Mouse (Mus musculus): ENCODE measurements around the gene Pla2g12a. TPM values are rescaled to one million over a fixed set of nuclear protein-coding genes. Genes with fewer than 3 reads are reported as not detected.

The Pla2g12a gene
- polyA plus RNA-seq, 1 experiment: 32.2 TPM

GRCm38 (mm10) chr3:129879913-129880312 lies 1.5 kb downstream of the Pla2g12a start:
- H3K4me3 ChIP-seq (ENCODE audit: low read depth, low read length): no peak overlapping the region
- no peaks in the 10 kb centered on the region for H3K27me3 ChIP-seq (ENCODE audit: control insufficient read depth, insufficient read depth, low read length)
- 80% methylated on average over 2 of the region's 2 CpGs for WGBS
- TF ChIP-seq CTCF (IDR thresholded peaks at IDR 0.05; ENCODE audit: extremely low read depth, insufficient read length, insufficient replicate concordance, low read depth, low read length) (no peak), POLR2A (IDR thresholded peaks at IDR 0.05; ENCODE audit: low read depth, low read length) (no peak)
- no peaks in the 10 kb centered on the region for H3K36me3 ChIP-seq (ENCODE audit: control insufficient read depth, insufficient read depth, low read length)
- no peak overlapping the region for H3K27ac ChIP-seq (ENCODE audit: insufficient read depth, low read depth, low read length)
- peaks cover 3% of the 10 kb centered on the region; the same call in 1 of the 2 replicates for H3K4me1 ChIP-seq (ENCODE audit: control insufficient read depth, insufficient read depth, insufficient read length, low read length)

GRCm38 (mm10) chr3:129880925-129881593 lies 2.7 kb downstream of the Pla2g12a start:
- no peaks in the 10 kb centered on the region for H3K27me3 ChIP-seq (ENCODE audit: control insufficient read depth, insufficient read depth, low read length)
- H3K4me1 ChIP-seq (ENCODE audit: control insufficient read depth, insufficient read depth, insufficient read length, low read length): peaks cover 5% of the 10 kb centered on the region; the same call in 1 of the 2 replicates
- H3K36me3 ChIP-seq (ENCODE audit: control insufficient read depth, insufficient read depth, low read length): no peaks in the 10 kb centered on the region
- TF ChIP-seq POLR2A (IDR thresholded peaks at IDR 0.05; ENCODE audit: low read depth, low read length) (no peak), CTCF (IDR thresholded peaks at IDR 0.05; ENCODE audit: extremely low read depth, insufficient read length, insufficient replicate concordance, low read depth, low read length) (no peak)
- no peak overlapping the region for H3K27ac ChIP-seq (ENCODE audit: insufficient read depth, low read depth, low read length)
- 56% methylated on average over 8 of the region's 8 CpGs for WGBS
- H3K4me3 ChIP-seq (ENCODE audit: low read depth, low read length): no peak overlapping the region

- H3K4me3 ChIP-seq (ENCODE audit: low read depth, low read length): no peak overlapping the region
- TF ChIP-seq CTCF (IDR thresholded peaks at IDR 0.05; ENCODE audit: extremely low read depth, insufficient read length, insufficient replicate concordance, low read depth, low read length) (no peak), POLR2A (IDR thresholded peaks at IDR 0.05; ENCODE audit: low read depth, low read length) (no peak)
- WGBS: 26% methylated on average over 9 of the region's 9 CpGs
- peaks cover 1% of the 10 kb centered on the region for H3K36me3 ChIP-seq (ENCODE audit: control insufficient read depth, insufficient read depth, low read length)
- no peak overlapping the region for H3K27ac ChIP-seq (ENCODE audit: insufficient read depth, low read depth, low read length)
- H3K27me3 ChIP-seq (ENCODE audit: control insufficient read depth, insufficient read depth, low read length): no peaks in the 10 kb centered on the region
- H3K4me1 ChIP-seq (ENCODE audit: control insufficient read depth, insufficient read depth, insufficient read length, low read length): peaks cover 13% of the 10 kb centered on the region; the same call in 1 of the 2 replicates
Observed at GRCm38 (mm10) chr3:129885577-129885976, 7.2 kb downstream of the Pla2g12a start.

GRCm38 (mm10) chr3:129886430-129886829 lies 8.0 kb downstream of the Pla2g12a start:
- WGBS: 27% methylated on average over 5 of the region's 5 CpGs
- H3K4me1 ChIP-seq (ENCODE audit: control insufficient read depth, insufficient read depth, insufficient read length, low read length): peaks cover 13% of the 10 kb centered on the region; the same call in 1 of the 2 replicates
- no peaks in the 10 kb centered on the region for H3K27me3 ChIP-seq (ENCODE audit: control insufficient read depth, insufficient read depth, low read length)
- H3K36me3 ChIP-seq (ENCODE audit: control insufficient read depth, insufficient read depth, low read length): peaks cover 4% of the 10 kb centered on the region
- no peak overlapping the region for H3K27ac ChIP-seq (ENCODE audit: insufficient read depth, low read depth, low read length)
- TF ChIP-seq POLR2A (IDR thresholded peaks at IDR 0.05; ENCODE audit: low read depth, low read length) (no peak), CTCF (IDR thresholded peaks at IDR 0.05; ENCODE audit: extremely low read depth, insufficient read length, insufficient replicate concordance, low read depth, low read length) (no peak)
- no peak overlapping the region for H3K4me3 ChIP-seq (ENCODE audit: low read depth, low read length)

- TF ChIP-seq POLR2A (IDR thresholded peaks at IDR 0.05; ENCODE audit: low read depth, low read length): no peak
- TF ChIP-seq CTCF (IDR thresholded peaks at IDR 0.05; ENCODE audit: extremely low read depth, insufficient read length, insufficient replicate concordance, low read depth, low read length): no peak
- Histone ChIP-seq H3K4me3 (ENCODE audit: low read depth, low read length) (no peak overlapping the region), H3K27me3 (ENCODE audit: control insufficient read depth, insufficient read depth, low read length) (no peaks in the 10 kb centered on the region), H3K36me3 (ENCODE audit: control insufficient read depth, insufficient read depth, low read length) (peaks cover 4% of the 10 kb centered on the region), H3K27ac (ENCODE audit: insufficient read depth, low read depth, low read length) (no peak overlapping the region), H3K4me1 (ENCODE audit: control insufficient read depth, insufficient read depth, insufficient read length, low read length) (peaks cover 17% of the 10 kb centered on the region; the same call in 1 of the 2 replicates)
- 30% methylated on average over 13 of the region's 13 CpGs for WGBS
Observed at GRCm38 (mm10) chr3:129887779-129888517, 9.5 kb downstream of the Pla2g12a start.

- peaks cover 6% of the 10 kb centered on the region for H3K36me3 ChIP-seq (ENCODE audit: control insufficient read depth, insufficient read depth, low read length)
- H3K27ac ChIP-seq (ENCODE audit: insufficient read depth, low read depth, low read length): no peak overlapping the region
- TF ChIP-seq CTCF (IDR thresholded peaks at IDR 0.05; ENCODE audit: extremely low read depth, insufficient read length, insufficient replicate concordance, low read depth, low read length): no peak
- TF ChIP-seq POLR2A (IDR thresholded peaks at IDR 0.05; ENCODE audit: low read depth, low read length): no peak
- H3K4me3 ChIP-seq (ENCODE audit: low read depth, low read length): no peak overlapping the region
- H3K27me3 ChIP-seq (ENCODE audit: control insufficient read depth, insufficient read depth, low read length): no peaks in the 10 kb centered on the region
- H3K4me1 ChIP-seq (ENCODE audit: control insufficient read depth, insufficient read depth, insufficient read length, low read length): peaks cover 14% of the 10 kb centered on the region; the same call in 1 of the 2 replicates
- 60% methylated on average over 5 of the region's 5 CpGs for WGBS
Observed at GRCm38 (mm10) chr3:129892003-129892402, 13.6 kb downstream of the Pla2g12a start.

GRCm38 (mm10) chr3:129893143-129893542 lies 14.7 kb downstream of the Pla2g12a start:
- Histone ChIP-seq H3K27ac (ENCODE audit: insufficient read depth, low read depth, low read length) (no peak overlapping the region), H3K27me3 (ENCODE audit: control insufficient read depth, insufficient read depth, low read length) (no peaks in the 10 kb centered on the region), H3K4me3 (ENCODE audit: low read depth, low read length) (no peak overlapping the region), H3K36me3 (ENCODE audit: control insufficient read depth, insufficient read depth, low read length) (peaks cover 6% of the 10 kb centered on the region), H3K4me1 (ENCODE audit: control insufficient read depth, insufficient read depth, insufficient read length, low read length) (peaks cover 14% of the 10 kb centered on the region; the same call in 1 of the 2 replicates)
- 95% methylated on average over 3 of the region's 3 CpGs for WGBS
- TF ChIP-seq POLR2A (IDR thresholded peaks at IDR 0.05; ENCODE audit: low read depth, low read length) (no peak), CTCF (IDR thresholded peaks at IDR 0.05; ENCODE audit: extremely low read depth, insufficient read length, insufficient replicate concordance, low read depth, low read length) (no peak)

All from small intestine, adult 2 months (tissue).